Mouse (Mus musculus) retina, postnatal 1 day (tissue): ENCODE measurements at regions not wholly inside any gene's neighbourhood (a gene's known extent, or its start where the extent isn't known, plus 50 kb on each side); places are given as distances from the start of the nearest gene placed in this dataset.
A peak's percentile ranks its signal among the peaks of the same experiment; 100 is the strongest.

Experiments used
- DNase-seq: peaks from one replicate; pipeline ENCODE4 v3.0.0-alpha.2; 2012

DNA sequence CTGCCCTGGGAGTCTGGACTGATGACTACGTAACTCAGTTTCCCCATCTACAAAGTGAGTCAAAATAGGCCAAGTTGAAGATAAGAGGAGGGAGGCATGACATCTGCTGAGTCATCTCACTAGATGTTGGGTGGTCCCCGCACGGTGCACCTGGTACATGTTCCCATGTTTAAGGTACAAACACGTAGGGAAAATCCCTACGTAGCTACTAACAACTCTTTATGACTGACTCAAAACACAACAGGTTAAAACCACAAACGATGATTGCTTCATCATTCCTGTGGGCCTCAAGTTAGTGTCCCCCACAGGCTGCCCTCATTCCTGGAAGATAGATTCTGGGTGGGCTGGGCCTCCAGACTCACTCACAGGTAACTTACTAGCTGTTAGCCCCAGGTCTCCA, 107.7 kb downstream of the Sox9 start:
- no peak for DNase-seq

DNA sequence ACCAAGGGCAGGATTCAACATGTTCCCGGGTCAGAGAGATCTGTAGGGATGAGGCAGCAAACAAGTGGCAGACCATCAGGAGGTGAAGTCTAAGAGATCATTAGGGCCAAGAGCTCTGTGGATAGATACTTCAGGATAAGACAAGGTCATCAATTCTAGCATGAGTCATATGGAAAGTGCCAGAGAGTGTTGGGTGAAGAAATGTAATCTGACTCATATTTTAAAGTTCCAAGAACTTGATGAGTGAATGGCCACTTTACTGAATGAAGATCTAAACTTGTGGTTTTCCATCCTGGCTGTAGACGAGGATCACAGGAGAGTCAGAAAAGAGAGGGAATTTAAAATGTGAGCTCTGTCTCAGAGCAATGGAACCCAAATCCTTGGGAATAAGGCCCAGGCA, 115.6 kb downstream of the Sox9 start:
- no peak for DNase-seq

DNA sequence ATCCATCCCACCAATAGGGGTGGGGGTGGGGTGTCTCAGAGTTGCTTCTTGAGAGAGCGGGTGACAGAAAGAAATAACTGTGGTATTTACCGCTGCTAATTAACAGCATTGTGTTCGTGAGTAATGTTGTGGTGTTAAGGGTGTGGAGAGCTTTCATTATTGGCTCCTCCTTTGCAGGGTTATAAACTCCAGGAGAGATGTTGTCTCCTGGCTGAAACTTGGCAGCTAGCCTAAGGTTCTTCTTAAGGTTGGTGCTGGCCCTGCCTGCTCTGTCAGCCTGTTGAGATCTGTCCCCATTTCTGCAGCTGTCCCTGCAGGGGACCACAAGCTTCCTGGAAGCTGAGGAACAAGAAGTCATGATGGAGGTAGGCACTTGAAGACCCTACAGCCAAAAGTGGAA, 120.6 kb downstream of the Sox9 start:
- DNase-seq, result no peak

DNA sequence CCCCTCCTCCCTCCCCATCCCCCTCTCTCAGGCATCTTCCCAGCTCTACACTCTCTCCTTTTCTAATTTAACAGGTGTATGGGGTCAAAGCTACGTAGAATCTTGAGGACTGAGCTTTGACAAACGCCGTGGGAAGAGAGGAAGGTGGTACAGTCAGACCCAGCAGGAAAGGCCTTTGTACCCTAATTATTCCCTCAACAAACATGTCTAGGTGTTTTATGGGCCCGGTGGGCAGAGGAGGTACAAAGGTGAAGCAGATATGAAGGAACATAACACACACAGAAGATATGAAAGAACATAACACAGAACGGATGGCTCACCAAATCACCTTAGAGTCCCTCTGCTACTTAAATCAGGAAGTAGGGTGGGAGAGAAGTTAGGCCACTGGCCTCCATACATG, 128.3 kb downstream of the Sox9 start:
- DNase-seq, result no peak

DNA sequence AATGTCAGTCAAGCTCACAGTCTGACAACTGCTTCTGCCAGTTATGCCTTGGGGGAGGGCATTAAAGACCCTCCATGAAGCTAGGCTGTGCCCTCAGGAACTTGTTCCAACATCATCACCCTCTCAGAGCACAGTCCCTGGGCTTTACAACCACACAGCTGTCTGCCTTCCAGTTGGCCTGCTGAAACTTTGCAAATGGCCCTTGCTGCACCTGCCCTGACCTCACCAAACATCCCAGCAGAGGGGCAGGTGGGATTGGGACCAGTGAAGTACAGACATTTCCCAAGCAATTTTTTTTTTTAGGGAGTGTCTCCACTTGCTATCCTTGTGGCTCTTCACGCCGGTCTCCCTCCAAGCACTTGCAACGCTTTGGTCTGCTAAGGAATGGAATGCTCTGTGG, 130.9 kb downstream of the Sox9 start:
- no peak for DNase-seq

DNA sequence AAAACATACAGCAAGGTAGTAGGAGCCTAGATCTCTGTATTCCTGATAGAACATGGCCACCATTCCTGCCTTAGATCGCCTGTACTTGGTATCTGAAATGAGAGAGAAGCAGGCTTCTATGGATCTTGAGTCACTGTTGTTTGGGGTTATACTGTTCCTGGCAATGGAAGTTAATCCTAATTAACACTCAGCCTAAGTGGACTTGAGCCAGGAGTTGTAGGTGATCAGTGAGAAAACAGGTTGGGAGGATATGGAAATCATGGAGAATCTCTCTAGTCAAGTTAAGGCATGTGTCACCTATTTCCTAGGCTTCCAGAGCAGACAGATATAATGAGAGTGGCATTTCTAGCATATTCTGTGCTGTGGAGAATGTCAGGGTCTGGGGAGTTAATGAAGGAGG, 134.9 kb downstream of the Sox9 start:
- DNase-seq, result no peak

DNA sequence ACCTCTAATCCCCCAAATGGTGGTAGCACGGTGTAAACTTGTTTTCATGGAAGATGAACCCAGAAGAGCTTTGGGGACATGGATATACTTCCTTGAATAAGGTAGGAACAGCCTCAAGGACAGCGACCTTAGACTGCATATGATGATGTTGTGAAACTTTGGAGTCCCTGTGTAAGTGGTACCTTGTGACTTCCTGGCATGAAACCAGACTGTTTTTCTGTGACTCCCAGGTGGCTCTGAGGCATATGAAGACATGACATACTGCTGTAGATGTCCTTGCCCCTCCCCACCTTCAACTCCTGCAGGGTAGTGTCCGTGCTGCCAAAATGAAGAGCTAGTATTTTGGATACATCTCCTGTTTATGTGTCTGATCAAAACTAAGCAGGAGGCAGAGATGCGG, 138.1 kb downstream of the Sox9 start:
- DNase-seq, result no peak

DNA sequence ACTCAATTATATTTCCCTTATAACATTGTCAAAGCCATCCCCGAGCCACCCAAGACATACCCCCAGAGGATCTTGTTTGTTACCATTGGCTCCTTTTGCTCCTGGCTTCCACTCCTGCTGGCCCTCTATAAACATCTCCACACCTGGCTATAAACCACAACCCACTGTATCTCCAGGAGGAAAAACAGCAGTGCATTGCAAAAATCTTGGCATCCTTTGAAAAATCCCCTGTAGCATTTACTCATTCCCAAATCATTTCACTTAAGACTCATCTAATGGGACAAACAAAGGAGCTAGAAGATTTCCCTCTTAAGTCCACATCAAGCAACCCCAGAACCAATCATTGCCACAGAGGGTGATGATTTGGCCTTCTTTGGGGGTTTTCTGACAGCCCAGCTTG, 142.6 kb downstream of the Sox9 start:
- DNase-seq, result no peak

DNA sequence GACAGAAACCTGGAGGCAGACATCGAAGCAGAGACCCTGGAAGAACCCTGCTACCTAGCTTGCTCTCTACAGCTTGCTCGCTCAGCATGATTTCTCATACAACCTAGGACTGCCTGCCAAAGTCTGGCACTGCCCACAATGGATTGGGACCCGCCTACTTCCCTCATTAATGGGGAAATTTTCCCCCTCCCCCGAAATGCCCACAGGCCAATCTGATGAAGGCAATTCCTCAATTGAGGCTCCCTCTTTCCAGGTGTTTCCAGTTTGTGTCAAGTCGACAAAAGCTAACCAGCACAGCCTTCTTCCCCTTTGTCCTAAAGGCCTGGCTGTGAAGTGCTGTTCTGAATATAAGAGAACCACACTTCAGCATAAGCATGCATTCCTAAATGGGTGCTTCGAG, 143.1 kb downstream of the Sox9 start:
- peak; percentile 42 for DNase-seq

DNA sequence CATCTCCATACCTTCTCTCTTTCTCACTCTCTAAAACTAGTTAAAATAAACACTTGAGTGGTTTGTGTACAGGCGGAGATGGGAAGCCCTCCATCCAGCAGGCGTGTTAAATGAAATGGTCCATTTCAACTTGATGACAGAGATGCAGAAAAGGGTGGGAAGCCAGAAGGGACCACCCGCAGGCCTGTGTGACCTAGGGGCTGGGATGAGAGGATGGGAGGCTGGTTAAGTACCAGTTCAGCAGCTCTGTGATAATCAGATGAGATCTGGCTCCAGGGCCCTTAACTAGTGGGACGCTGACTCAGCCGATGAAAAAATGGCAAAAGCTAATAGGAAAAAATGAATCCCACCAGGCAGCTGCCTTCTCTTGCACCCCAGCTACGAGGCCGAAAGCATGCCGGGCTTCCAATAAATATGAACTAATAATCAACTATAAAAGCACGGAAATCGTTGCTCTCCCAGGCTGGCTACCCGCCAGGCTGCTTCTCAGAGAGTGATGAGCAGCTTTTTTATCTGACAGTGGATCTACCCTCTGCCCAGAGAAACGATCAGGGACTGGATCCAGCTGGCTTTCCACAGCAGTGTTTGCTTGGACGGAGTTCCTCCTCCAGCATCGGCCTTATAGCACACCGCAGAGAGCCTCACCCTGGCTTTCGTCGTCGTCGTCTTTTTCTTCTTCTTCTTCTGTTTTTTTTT, 144.5 kb downstream of the Sox9 start:
- DNase-seq, result no peak

DNA sequence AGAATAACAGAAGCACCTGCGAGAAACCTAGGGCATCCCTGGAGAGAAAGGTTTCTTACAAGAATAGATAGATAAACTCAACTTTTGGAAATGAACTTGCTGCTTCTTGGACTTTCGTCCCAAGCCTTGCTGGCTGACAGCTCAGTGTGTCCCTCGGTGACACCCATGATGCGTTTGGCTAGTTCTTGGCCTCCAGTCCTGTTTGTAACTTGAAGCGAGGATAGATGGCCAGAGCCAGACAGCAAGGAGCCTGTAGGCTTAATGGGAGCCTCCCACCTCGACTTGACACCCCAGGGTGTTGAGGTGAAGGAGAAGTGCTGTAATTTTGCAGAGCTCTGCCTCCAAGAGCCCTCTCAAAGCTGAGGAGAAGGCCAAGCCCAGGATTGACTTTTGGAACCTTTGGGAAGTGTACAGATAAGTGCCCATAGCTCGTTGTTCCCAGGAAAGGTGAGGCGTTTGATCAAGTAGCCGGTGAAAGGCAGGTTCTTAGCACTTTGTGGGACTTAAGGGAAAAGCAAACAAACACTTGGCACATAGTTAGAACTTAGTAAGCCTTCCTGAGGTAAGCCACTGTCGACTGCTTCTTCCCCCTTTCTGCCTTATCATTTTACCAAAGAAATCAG, 148.3 kb downstream of the Sox9 start:
- DNase-seq, result no peak

DNA sequence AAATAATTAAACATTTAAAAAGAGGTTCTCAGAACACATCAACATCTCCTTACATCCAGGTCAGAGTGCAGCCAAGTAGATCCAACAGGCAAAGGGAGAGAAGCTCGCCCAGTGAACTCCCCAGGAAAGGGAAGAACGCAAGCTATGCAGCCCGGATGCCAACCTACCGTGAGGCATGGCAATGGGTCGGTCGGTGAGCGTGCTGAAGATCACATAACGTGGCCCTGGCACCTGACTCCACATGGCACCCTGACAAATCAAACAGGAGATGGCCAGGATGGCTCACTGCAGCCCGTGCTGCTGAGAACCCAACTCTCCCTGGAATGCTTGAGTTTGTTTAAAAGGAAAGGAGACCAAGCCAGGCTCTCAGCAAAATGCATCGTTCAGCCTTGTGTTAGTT, 156.0 kb downstream of the Sox9 start:
- DNase-seq, result no peak

DNA sequence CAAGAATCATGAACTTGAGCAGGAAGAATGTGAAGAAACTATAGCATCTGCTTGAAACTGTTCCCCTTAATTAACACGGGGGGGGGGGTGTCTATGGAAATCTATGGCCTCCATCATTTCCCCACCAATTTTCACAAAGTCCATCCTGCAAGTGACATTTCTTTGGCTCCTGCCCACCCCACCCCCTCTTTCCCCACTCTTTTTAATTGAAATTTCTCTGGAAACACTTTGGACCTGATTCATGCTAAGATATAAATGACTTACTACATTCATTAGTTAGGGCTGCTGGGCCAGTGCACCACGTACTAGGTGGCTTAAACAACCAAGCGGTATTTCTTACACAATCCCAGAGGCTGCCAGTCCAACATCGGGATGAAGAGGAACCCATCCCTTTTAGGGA, 169.4 kb downstream of the Sox9 start:
- no peak for DNase-seq

DNA sequence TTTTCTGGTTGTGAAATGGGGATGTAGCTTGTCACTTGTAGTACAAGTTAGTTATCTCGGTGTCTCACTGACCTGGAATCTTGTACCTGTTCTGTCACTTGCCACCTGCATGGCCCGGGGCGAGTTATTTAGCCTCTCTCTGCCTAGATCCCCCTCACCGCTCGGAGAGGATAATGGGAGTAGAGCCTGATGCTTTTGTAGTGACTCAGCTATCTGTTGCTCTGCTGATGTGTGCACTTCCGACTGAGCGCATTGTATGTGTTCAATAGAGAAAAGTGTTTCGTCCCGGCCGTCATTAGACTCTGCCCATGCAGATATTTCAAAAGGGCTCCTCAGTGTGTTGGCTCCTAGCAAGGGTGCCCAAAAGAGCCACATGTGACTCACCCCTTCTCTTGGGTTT, 170.3 kb downstream of the Sox9 start:
- DNase-seq, result peak; percentile 51

DNA sequence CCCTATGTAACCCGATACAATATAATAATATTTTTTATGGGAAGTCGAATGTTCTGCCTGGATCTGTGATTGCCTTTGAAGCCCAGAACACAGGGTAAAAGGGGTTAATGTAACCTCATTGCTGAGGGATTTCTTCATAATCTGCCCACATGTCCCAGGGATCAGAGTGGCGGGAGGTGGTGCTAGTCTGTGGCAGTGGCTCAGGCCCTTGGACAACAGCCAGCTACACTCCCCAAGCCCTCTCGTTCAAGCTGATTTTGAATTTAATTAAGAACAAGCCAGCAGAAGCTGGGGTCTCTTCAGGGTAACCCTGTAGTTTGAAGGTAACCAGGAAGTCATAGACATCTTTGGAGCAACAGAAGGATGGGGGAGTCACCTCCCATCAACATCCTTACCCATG, 171.5 kb downstream of the Sox9 start:
- DNase-seq, result peak; percentile 81

DNA sequence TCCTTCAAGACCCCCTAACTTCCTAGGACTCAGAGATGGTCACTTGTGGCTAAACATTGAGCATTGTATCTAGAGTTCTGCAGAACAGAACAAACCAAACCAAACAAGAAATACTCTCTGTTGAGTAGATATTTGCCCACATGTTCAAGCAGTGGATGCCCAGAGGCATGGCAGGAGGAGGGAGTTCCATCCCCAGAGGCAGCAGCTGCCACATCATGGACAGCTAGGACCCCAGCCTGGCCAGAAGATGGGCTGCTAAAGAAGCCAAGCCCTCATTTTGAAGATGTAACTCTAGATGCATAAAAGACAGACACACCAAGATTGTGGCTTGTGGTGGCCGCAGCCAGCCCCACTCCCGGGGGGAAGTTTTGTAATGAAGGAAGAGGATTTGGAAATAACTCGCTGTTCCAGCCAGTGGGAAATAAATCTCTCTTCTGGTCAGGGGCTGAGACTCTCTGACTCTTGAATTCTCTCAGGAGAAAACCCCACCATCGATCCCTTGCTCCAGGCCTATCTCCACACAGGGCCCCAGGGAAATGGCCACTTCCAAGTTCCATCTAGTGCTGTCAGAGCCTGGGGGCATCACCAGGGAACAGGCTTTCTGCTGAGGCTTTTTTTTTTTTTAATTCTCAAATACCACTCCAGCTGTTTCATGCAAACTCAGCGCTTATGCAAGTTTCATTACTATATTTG, 174.9 kb downstream of the Sox9 start:
- DNase-seq, result no peak

DNA sequence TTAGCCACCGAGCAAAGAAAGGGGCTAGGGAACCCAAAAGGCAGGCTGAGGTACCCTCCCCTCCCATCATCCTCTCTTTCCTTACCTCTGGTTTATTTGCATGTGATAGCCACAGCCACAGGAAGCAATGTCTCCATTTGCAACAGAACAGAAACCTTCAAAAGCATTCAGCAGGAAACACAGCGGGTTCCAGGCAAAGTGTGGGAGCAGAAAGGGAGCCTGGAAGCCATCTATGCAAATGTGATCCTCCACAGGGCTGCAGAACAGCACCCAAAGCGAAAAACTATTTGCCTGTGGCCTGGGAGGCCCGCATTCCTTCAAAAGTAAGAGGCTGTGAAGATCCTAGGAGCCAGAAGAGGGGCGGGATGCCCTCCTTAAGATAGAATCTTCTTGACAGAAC, 177.6 kb downstream of the Sox9 start:
- DNase-seq, result no peak

DNA sequence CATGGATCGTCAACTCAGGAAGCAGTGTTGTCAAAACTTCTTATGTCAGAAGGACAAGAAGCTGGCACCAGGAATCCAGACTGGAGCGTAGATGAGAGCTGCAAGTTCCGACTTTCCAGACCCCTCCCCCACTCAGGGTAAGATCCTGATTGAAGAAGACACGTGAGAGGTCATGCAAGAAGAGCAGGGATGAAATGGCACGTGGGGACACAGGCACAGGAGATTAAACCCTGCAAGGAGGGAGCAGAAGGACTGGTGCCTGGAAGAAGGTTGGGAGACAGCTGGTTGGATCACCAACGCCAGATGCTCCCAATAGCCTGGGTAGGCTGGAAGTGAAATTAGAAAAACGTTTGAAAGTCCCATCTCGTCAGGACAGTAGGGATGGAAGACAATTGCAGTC, 191.3 kb downstream of the Sox9 start:
- peak; percentile 95 for DNase-seq

DNA sequence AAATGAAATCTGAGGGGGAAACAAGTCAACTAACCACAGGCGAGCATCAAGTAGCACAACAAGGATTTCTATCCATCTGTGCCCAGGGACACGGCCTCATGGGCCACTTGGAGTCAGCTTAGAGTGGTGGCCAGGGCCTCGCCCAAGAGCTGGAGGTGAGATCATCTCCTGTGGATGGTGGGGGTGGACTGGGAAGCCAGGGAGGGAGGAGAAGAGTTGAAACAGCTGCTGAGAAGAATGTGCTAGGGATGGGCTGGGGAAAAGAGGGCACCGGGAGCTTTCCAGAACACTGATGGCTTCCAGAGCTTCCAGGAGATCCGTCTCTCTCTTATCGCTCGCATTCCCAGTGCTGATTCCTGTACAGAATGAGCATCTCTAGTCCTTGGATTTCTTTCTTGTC, 192.9 kb downstream of the Sox9 start:
- no peak for DNase-seq

DNA sequence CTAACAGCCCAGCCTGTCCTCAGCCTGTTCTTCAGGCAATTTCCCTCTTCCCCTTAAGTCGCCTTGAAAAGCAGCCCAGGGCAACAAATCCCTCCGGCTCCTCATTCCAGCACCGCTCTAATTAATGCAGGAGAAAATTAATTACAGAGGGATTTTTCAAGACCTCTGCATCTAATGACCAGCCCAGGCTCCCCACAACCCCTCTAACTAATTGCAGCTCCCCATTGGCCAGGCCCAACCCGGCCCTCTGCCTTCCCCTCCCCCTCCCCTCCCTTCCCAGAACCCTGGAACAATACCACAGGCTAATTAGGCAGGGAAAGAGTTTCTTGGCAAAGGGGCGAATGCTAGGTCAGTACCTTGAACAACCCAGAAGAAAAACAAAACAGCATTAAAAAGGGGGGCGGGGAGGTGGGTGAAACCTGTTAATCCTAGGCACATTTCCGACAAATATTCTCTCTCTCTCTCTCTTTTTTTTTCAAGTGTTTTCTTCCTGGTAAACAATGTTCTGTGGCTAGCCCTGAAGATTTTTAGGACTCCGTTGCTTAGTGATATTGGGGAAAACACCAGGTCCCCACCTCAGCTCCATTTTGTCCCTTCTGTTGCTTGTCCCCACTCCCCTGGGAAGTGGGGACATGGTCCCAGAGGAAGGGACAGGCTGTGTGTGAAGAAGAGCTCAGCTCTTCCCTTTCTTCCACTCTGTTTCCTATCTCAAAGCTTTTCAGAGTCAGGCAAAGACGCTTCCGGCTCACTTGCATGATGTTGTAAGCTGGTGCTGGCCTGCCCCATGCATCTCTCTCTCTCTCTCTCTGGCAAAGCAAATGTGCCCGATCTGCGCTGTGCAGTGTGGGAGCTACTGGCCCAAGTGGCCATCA, 195.1 kb downstream of the Sox9 start:
- DNase-seq, result peak; percentile 97

DNA sequence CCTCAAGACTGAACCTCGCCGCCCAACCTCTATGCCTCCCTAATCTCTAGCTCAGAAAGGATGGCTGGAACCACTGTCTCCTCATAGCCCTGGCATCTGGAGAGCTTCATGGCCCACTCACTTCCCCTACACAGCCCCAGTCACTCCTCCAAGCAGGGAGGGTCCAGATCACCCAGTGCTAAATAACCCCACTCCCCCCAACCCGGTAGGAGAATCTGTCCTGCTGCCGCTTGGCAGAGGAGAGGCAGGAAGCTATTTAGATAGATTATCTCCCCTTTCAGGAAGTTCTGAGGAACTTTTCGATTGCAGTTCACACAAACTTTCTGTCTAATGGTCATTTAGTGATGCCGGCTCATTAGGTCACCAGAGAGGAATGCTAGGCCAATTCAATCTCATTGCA, 196.9 kb downstream of the Sox9 start:
- peak; percentile 35 for DNase-seq

DNA sequence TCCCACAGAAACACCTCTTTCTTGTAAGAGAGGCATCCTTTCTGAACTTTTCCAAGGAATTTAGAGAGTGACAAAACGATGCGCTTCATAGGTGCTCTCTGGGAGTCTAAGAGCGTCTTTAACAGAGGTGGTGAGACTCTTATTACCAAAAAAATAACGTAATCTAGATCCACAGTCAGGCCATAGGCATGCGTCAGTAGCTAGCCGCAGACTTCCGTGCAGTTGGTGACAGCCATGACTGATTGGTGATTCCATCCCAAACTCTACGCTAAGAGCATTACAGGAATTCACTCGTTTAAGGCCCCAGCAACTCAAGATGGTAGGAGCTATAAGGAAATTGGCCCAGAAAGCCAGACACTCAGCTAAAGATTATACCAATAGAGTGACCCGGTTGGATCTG, 197.4 kb downstream of the Sox9 start:
- no peak for DNase-seq

DNA sequence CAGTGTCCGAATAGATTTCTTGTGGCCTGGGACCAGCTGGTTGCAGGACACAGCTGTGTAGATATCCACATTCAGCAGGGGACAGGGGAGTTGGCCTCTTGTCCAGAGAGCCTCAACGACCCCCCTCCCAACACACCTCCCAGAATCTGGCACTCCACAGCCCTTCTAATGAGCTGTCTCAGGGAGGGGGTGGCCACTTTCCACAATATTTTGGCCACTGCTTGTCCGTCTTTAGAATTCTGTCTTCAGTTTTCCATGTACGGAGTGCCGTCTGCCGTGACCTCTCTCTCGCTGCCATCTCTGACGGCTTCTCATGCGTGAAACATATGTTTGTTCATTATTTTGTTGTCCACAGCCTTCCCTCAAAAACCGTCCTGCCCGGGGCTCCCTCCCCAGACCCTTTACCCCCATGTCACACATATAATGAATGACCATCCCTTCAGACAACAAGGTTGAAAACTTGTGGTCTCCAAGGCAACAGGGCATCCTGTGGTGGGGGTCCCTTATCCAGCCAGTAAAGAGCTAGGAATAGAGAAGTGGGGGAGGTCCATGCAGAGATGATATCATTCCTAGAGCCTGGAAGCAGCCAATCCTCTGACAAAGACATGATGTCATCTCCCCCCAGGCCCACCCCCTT, 200.3 kb downstream of the Sox9 start:
- DNase-seq, result peak; percentile 96
